Mouse (Mus musculus) E14TG2a.4 (cell line): ENCODE measurements around the gene Asic1.

Experiments used
- CTCF ChIP-seq: conservative IDR thresholded peaks from 2 replicates; pipeline ENCODE4 v1.5.1; 2014; ENCODE audit warnings: low read length
- NANOG ChIP-seq: IDR thresholded peaks from 2 replicates; pipeline ENCODE4 v1.6.1; 2014; ENCODE audit warnings: borderline replicate concordance, low read length, mixed read lengths
- POU5F1 ChIP-seq: IDR thresholded peaks from 2 replicates; pipeline ENCODE4 v1.6.1; 2014; ENCODE audit warnings: low read length, borderline replicate concordance

DNA sequence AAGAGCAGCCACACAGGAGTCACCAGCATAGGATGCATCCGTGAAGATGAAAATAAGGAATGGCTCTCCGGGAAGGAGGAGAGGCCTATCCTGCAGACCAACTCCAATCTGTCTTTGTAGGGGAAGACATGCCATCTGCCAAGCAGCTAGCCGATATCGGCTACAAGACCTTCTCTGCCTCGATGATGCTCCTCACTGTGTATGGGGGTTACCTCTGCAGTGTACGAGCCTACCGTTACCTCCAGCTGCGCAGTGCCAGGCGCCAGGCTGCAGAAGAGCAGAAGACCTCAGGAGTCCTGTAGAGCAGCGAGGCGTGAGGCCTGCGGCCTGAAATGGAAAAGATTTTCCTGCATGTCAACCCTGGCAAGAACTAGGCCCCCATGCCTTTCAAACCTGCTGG, 57.4 kb downstream of the Asic1 start:
- no peak for TF ChIP-seq CTCF
- TF ChIP-seq NANOG = no peak
- no peak for TF ChIP-seq POU5F1
